ENCODE assay signal across 8 mouse cellular contexts in genomic region chr14:12821831-12822490, GRCm38 (mm10). TPM values are rescaled to one million over a fixed set of nuclear protein-coding genes. Genes with fewer than 3 reads are reported as not detected.
DNase-seq lines count a peak whose midpoint lies in the region; ATAC-seq lines count a peak whose summit lies in the region.

No protein-coding gene starts in this region.

- H3K27me3 ChIP-seq in stomach, embryonic 14.5 days (ENCODE audit: control insufficient read depth, insufficient read depth, low read length) = 0 out of 2 replicates have a peak, but pooled peaks cover 2% of the 10 kb centered on the region

- H3K4me3 ChIP-seq in stomach, embryonic 14.5 days (ENCODE audit: low read depth, low read length) = peak overlapping the region; percentile 49

- peak; percentile 4 for DNase-seq in ovary, adult 18-20 months (ENCODE audit: low spot score)
- DNase-seq in ovary, postnatal 14 days (ENCODE audit: low spot score) = no peak
- peak; percentile 77 to 82 for DNase-seq in cerebellum, postnatal 14 days
- DNase-seq in frontal cortex, postnatal 25 days (ENCODE audit: low spot score in 2 of 2) = peak; percentile 56
- DNase-seq in layer of hippocampus, adult 9-11 months = peak; percentile 81
- peak; percentile 74 for DNase-seq in mesoderm, embryonic 11.5 days (ENCODE audit: low read depth, low spot score)
- DNase-seq in T-cell, adult 2 months (ENCODE audit: low spot score) = no peak

- no peaks in the 10 kb centered on the region for H3K9me3 ChIP-seq in stomach, embryonic 14.5 days (ENCODE audit: control insufficient read depth, low read depth, low read length)

- peak; percentile 81 for ATAC-seq in stomach, embryonic 14.5 days (ENCODE audit: insufficient number of reproducible peaks, insufficient read depth, low FRiP score, low read depth)

- H3K4me1 ChIP-seq in stomach, embryonic 14.5 days (ENCODE audit: control insufficient read depth, insufficient read depth, low read length) = no peaks in the 10 kb centered on the region

- no peaks in the 10 kb centered on the region for H3K36me3 ChIP-seq in stomach, embryonic 14.5 days (ENCODE audit: control insufficient read depth, insufficient read depth, low read length)

- peak overlapping the region; percentile 97 for H3K4me2 ChIP-seq in stomach, embryonic 14.5 days (replicated peaks; ENCODE audit: low read depth, low read length)

- peak overlapping the region; percentile 40; the same call in 1 of the 2 replicates for H3K9ac ChIP-seq in stomach, embryonic 14.5 days (replicated peaks; ENCODE audit: low read depth, low read length)

- H3K27ac ChIP-seq in stomach, embryonic 14.5 days (ENCODE audit: low read length) = peak overlapping the region; percentile 27; the same call in 1 of the 2 replicates

- WGBS in stomach, embryonic 14.5 days = under 1% methylated on average over 52 of the region's 58 CpGs

RNA-seq across cellular contexts. Expression of gene Cadps, which starts 0.9 kb away (rescaled TPM):
- polyA plus RNA-seq in stomach, embryonic 14.5 days (2014; fragmentation: Nextera tagmentation; extraction: Ambion mirVana) = 4.1 and 4.8 TPM in 2 replicates

Comparison
In these comparisons a context has a peak if more than half of its experiments do, and no peak if none do; other contexts are left out.
1. DNase-seq: peak in ovary, adult 18-20 months (single experiment), cerebellum, postnatal 14 days (2 of 2), frontal cortex, postnatal 25 days (2 of 2), layer of hippocampus, adult 9-11 months (single experiment) and mesoderm, embryonic 11.5 days (single experiment); none in ovary, postnatal 14 days (single experiment) and T-cell, adult 2 months (single experiment).